Mouse (Mus musculus): ENCODE measurements at regions not wholly inside any gene's neighbourhood (a gene's known extent, or its start where the extent isn't known, plus 50 kb on each side); places are given as distances from the start of the nearest gene placed in this dataset.

- no peak for TF ChIP-seq GATA1 (IDR thresholded peaks at IDR 0.05; ENCODE audit: borderline replicate concordance, low read length)
- no peak for TF ChIP-seq FLI1 (IDR thresholded peaks at IDR 0.05; ENCODE audit: low read length)
Measured at GRCm38 (mm10) chr2:147929031-147929711, 117.6 kb downstream of the Foxa2 start.
